Mouse (Mus musculus): ENCODE results near the gene Xylt1. TPM values are rescaled to one million over a fixed set of nuclear protein-coding genes. Genes with fewer than 3 reads are reported as not detected.

Gene Xylt1
- polyA plus RNA-seq, 1 experiment from 2014 or later, result 0.73 TPM

DNA sequence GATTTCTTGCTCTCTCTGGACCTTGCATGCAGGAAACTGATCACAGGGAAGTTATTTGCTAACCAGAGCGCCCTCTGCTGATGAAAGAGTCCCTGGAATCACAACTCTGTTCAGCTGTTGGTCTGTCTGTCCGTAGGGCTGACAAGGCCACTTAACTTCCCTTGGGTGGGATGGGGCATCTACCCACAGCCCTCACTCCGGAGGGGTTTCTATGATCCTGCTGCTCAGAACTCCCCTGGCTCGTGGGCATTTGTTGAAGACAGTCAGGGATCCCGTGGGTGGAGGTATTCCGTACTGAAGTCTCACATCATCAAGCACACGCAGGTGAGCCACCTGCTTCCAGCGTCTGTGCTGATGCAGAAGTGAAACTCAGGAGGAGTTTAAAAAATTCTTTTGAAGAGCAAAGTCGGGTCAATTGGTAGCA is 4.9 kb upstream of the Xylt1 start:
- Histone ChIP-seq H3K27ac (ENCODE audit: low read depth, low read length) (no peak overlapping the region), H3K9me3 (ENCODE audit: control insufficient read depth, low read length) (no peaks in the 10 kb centered on the region), H3K36me3 (ENCODE audit: control insufficient read depth, insufficient read depth, low read length) (no peaks in the 10 kb centered on the region), H3K9ac (ENCODE audit: low read depth, low read length) (no peak overlapping the region), H3K4me1 (replicated peaks; ENCODE audit: control insufficient read depth, insufficient read depth, low read length) (no peaks in the 10 kb centered on the region; the same call in 1 of the 2 replicates), H3K4me3 (ENCODE audit: low read depth, low read length) (no peak overlapping the region), H3K4me2 (no peak overlapping the region), H3K27me3 (replicated peaks; ENCODE audit: control insufficient read depth, insufficient read depth, low read length) (peaks cover 17% of the 10 kb centered on the region; the same call in 1 of the 2 replicates)
- WGBS, result 35% methylated on average over 9 of the region's 9 CpGs
- no peak for DNase-seq (ENCODE audit: low spot score)
- no peak for ATAC-seq (replicated peaks; ENCODE audit: low FRiP score)

DNA sequence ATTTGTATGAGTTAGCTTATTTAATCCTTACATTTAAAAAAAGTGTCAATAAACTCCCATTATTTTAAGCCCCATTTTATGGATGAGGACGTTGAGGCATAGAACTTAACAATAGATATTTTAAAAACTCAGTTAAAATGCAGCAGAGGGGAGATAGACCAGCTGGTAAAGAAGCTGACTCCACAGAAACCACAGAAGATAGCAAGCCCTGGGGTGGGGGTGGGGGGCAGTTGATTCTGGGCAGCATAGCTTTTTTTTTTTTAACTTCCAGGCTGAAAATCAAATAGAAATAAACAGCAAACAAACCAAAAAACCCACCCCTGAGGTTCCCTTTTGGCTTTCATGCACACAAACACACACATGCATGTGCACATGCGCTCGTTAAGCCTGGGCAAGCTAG is 3.6 kb upstream of the Xylt1 start:
- Histone ChIP-seq H3K36me3 (ENCODE audit: control insufficient read depth, insufficient read depth, low read length) (no peaks in the 10 kb centered on the region), H3K4me1 (replicated peaks; ENCODE audit: control insufficient read depth, insufficient read depth, low read length) (peaks cover 5% of the 10 kb centered on the region; the same call in 1 of the 2 replicates), H3K9me3 (ENCODE audit: control insufficient read depth, low read length) (no peaks in the 10 kb centered on the region), H3K4me2 (no peak overlapping the region), H3K9ac (ENCODE audit: low read depth, low read length) (no peak overlapping the region), H3K4me3 (ENCODE audit: low read depth, low read length) (no peak overlapping the region), H3K27me3 (replicated peaks; ENCODE audit: control insufficient read depth, insufficient read depth, low read length) (peaks cover 25% of the 10 kb centered on the region), H3K27ac (ENCODE audit: low read depth, low read length) (no peak overlapping the region)
- no peak for DNase-seq (ENCODE audit: low spot score)
- 46% methylated on average over 3 of the region's 3 CpGs for WGBS
- ATAC-seq (replicated peaks; ENCODE audit: low FRiP score), result no peak

DNA sequence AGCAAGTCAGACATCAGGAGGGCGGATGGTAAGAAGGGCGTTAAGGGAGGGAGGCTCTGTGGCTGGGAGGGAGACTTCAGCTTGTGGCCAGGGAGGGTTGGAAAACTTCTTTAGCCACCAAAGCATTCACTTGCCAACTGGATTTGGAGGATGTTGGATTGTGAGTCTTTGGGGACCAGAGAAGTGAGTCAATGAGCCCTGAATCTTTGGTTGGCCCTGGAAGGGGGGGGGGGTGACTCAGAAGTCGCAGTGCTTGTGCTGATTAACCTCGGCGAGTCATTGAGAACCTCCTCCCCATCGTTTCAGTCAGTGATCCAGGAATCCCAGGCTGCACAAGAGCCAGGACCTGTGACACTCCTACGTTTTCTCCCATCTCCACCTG is 752 bp upstream of the Xylt1 start:
- ATAC-seq (replicated peaks; ENCODE audit: low FRiP score), result no peak

DNA sequence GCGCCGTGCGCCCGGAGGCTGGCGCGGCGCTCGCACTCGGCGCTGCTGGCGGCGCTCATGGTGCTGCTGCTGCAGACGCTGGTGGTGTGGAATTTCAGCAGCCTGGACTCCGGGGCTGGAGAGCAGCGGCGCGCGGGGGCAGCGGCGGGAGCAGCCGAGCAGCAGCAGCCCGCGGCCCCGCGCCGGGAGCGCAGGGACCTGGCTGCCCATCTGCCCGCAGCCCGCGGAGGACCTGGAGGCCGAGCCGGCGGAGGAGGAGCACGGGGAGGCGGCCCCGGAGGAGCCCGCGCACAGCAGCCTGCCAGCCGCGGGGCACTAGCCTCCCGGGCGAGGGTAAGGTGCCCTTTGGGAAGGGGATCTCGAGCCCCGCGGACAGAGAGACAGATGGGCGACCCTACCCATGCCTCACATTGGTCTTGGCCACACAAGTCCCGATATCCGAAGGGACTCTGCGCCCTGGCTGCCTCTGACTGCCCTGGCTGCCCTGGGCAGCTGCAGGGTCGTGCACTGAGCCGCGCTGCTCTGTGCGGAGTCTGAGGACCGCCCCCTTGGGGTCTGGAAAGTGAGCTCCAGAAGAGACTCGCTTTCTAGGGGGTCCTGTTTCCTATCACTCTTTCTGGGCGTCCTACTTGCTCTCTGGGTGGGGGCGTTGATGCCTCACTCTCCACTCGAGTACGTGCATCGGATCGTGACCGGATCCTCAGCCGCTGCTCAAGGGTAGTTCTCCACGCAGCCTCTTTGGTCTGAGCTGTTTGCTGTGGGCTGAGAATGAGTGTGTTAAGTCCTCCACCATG is 606 bp downstream of the Xylt1 start:
- Histone ChIP-seq H3K27me3 (replicated peaks; ENCODE audit: control insufficient read depth, insufficient read depth, low read length) (peaks cover 29% of the 10 kb centered on the region), H3K4me1 (replicated peaks; ENCODE audit: control insufficient read depth, insufficient read depth, low read length) (peaks cover 11% of the 10 kb centered on the region; the same call in 1 of the 2 replicates), H3K27ac (ENCODE audit: low read depth, low read length) (peak overlapping the region; percentile 52), H3K4me3 (ENCODE audit: low read depth, low read length) (peak overlapping the region; percentile 78), H3K9me3 (ENCODE audit: control insufficient read depth, low read length) (no peaks in the 10 kb centered on the region), H3K4me2 (peak overlapping the region; percentile 95), H3K36me3 (ENCODE audit: control insufficient read depth, insufficient read depth, low read length) (no peaks in the 10 kb centered on the region), H3K9ac (ENCODE audit: low read depth, low read length) (peak overlapping the region; percentile 72)
- DNase-seq (ENCODE audit: low spot score) (peak; percentile 55), ATAC-seq (replicated peaks; ENCODE audit: low FRiP score) (peak; percentile 53)
- WGBS, result under 1% methylated on average over 55 of the region's 64 CpGs

More for the DNA sequence above, 752 bp upstream of the Xylt1 start:
- Histone ChIP-seq H3K27me3 (replicated peaks; ENCODE audit: control insufficient read depth, insufficient read depth, low read length) (peaks cover 29% of the 10 kb centered on the region), H3K4me3 (ENCODE audit: low read depth, low read length) (peak overlapping the region; percentile 78), H3K4me1 (replicated peaks; ENCODE audit: control insufficient read depth, insufficient read depth, low read length) (peaks cover 11% of the 10 kb centered on the region; the same call in 1 of the 2 replicates), H3K4me2 (peak overlapping the region; percentile 95), H3K27ac (ENCODE audit: low read depth, low read length) (no peak overlapping the region), H3K9ac (ENCODE audit: low read depth, low read length) (peak overlapping the region; percentile 72), H3K9me3 (ENCODE audit: control insufficient read depth, low read length) (no peaks in the 10 kb centered on the region), H3K36me3 (ENCODE audit: control insufficient read depth, insufficient read depth, low read length) (no peaks in the 10 kb centered on the region)
- WGBS, result 8% methylated on average over 7 of the region's 7 CpGs
- DNase-seq (ENCODE audit: low spot score), result no peak

DNA sequence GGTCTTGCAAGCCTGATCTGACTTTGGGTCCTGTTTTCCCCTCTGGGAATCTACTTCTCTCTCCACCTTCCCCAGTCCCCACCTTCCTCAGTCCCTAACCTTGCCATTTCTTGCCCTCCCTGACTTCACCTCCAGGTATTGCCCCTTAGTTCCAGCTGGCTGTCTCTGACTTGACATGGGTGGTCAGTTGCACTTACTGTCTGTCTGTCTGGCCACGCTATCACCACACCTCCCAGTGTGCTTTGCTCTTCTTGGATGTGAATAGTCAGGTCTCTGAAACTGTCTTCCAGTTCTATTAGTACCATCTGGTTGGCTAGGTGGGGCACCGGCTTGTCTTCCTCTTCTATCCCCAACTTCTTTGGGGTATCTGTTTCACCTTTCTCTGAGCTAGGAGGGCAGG is 1.2 kb downstream of the Xylt1 start:
- H3K9me3 ChIP-seq (ENCODE audit: control insufficient read depth, low read length), result no peaks in the 10 kb centered on the region
- peaks cover 29% of the 10 kb centered on the region for H3K27me3 ChIP-seq (replicated peaks; ENCODE audit: control insufficient read depth, insufficient read depth, low read length)
- H3K4me1 ChIP-seq (replicated peaks; ENCODE audit: control insufficient read depth, insufficient read depth, low read length), result peaks cover 11% of the 10 kb centered on the region; the same call in 1 of the 2 replicates

DNA sequence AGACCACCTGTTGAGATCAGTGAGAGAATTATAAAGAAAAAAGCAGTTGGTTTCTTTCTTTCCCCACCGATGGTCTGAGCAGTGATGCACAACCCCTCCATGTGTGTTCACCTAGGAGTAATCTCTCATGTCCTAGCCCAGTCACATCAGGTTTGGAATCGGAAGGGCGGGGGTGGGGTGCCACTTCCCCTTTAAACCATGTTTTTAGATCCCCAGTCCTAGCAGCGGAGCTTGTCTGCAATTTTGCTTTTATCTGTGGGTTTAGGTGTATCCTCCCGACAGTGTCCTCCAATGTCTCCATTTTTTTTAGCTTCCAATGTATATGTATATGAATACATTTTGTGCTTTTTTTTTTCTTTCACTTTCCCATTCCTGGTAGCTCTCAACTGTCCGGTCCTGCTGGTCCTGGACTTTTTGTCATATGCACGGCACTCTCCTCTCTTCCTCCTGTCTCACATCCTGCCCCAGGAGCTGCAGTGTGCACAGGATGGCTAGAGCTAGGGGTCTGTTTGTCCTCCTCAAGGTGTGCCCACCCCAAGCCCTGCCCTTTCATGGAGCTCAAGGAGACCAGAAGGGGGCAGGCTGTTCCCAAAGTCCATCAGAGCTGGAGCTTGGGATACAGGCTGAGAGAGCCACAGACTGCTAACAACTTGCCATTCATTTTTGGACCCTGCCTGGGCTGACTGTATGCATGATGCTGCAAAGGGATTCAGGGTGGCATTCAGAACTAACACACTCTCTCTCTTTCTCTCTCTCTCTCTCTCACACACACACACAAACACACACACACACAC is 2.6 kb downstream of the Xylt1 start:
- Histone ChIP-seq H3K4me3 (ENCODE audit: low read depth, low read length) (peak overlapping the region; percentile 78), H3K27me3 (replicated peaks; ENCODE audit: control insufficient read depth, insufficient read depth, low read length) (peaks cover 29% of the 10 kb centered on the region), H3K4me1 (replicated peaks; ENCODE audit: control insufficient read depth, insufficient read depth, low read length) (peaks cover 11% of the 10 kb centered on the region; the same call in 1 of the 2 replicates), H3K9ac (ENCODE audit: low read depth, low read length) (no peak overlapping the region), H3K36me3 (ENCODE audit: control insufficient read depth, insufficient read depth, low read length) (no peaks in the 10 kb centered on the region), H3K4me2 (peak overlapping the region; percentile 95), H3K27ac (ENCODE audit: low read depth, low read length) (no peak overlapping the region), H3K9me3 (ENCODE audit: control insufficient read depth, low read length) (no peaks in the 10 kb centered on the region)
- no peak for DNase-seq (ENCODE audit: low spot score)
- WGBS, result 38% methylated on average over 7 of the region's 7 CpGs
- no peak for ATAC-seq (replicated peaks; ENCODE audit: low FRiP score)

More for the DNA sequence above, 1.2 kb downstream of the Xylt1 start:
- Histone ChIP-seq H3K27ac (ENCODE audit: low read depth, low read length) (no peak overlapping the region), H3K36me3 (ENCODE audit: control insufficient read depth, insufficient read depth, low read length) (no peaks in the 10 kb centered on the region), H3K4me3 (ENCODE audit: low read depth, low read length) (peak overlapping the region; percentile 78), H3K4me2 (peak overlapping the region; percentile 95), H3K9ac (ENCODE audit: low read depth, low read length) (no peak overlapping the region; the same call in 1 of the 2 replicates)
- WGBS, result 29% methylated on average over 2 of the region's 2 CpGs
- no peak for DNase-seq (ENCODE audit: low spot score)
- ATAC-seq (replicated peaks; ENCODE audit: low FRiP score), result no peak

DNA sequence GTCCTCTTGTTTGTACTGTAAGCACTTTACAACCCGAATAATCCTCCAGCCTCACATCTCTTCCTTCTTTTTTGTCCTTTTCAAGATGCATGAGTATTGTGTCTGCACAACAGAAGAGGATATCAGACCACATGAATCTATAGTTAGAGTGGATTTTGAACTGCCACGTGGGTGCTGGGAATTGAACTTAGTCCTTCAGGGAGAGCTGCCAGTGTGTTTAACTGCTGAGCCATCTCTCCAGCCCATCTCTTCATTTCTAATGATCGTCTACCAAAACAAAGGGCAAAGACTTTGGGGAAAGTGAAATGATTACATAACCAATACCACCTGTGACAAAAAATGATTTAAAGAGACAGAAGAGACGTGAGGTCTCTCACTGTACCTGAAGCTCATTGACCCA is 5.6 kb downstream of the Xylt1 start:
- no peak overlapping the region for H3K9ac ChIP-seq (ENCODE audit: low read depth, low read length)
- H3K27ac ChIP-seq (ENCODE audit: low read depth, low read length), result no peak overlapping the region
- no peak for DNase-seq (ENCODE audit: low spot score)
- H3K9me3 ChIP-seq (ENCODE audit: control insufficient read depth, low read length), result no peaks in the 10 kb centered on the region
- 83% methylated on average over 4 of the region's 4 CpGs for WGBS
- H3K4me3 ChIP-seq (ENCODE audit: low read depth, low read length), result no peak overlapping the region
- peaks cover 8% of the 10 kb centered on the region for H3K27me3 ChIP-seq (replicated peaks; ENCODE audit: control insufficient read depth, insufficient read depth, low read length)
- no peak overlapping the region for H3K4me2 ChIP-seq
- H3K36me3 ChIP-seq (ENCODE audit: control insufficient read depth, insufficient read depth, low read length), result no peaks in the 10 kb centered on the region
- peaks cover 18% of the 10 kb centered on the region for H3K4me1 ChIP-seq (replicated peaks; ENCODE audit: control insufficient read depth, insufficient read depth, low read length)
- no peak for ATAC-seq (replicated peaks; ENCODE audit: low FRiP score)

DNA sequence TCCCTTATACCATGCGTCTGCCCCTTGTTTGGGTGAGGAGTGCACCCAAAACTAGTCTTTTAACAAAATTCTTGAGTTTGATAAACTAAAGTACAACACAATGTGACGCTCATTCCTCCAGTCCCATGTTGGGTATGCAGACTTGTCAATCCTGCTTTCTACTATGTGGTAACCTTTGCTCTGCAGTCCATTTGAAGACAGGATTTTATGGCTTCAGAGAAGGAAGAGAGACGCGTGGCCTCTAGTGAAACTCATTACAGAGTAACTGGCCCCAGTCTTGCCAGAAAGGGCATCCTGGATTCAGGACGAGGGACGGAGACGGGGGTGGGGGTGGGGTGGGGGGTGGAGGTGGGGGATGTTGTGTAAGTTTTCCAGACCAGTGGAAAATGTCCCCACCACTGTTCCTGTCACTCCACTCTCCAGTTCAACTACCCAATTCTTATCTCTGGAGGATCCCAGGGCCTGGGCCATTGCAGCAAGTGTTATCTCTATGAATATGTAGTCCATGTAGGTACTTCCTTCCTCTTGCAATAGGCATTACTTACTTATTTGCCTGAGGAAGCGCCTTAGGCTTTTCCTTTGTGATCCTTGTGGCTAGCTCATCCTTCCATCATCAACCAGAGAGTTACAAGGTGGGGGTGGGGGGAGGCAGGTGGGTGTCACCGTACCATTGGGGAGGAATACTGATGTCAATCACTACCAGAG is 7.7 kb downstream of the Xylt1 start:
- Histone ChIP-seq H3K36me3 (ENCODE audit: control insufficient read depth, insufficient read depth, low read length) (no peaks in the 10 kb centered on the region), H3K9me3 (ENCODE audit: control insufficient read depth, low read length) (no peaks in the 10 kb centered on the region), H3K27ac (ENCODE audit: low read depth, low read length) (no peak overlapping the region), H3K9ac (ENCODE audit: low read depth, low read length) (no peak overlapping the region), H3K27me3 (replicated peaks; ENCODE audit: control insufficient read depth, insufficient read depth, low read length) (no peaks in the 10 kb centered on the region), H3K4me2 (peak overlapping the region; percentile 5), H3K4me1 (replicated peaks; ENCODE audit: control insufficient read depth, insufficient read depth, low read length) (peaks cover 10% of the 10 kb centered on the region), H3K4me3 (ENCODE audit: low read depth, low read length) (no peak overlapping the region)
- ATAC-seq (replicated peaks; ENCODE audit: low FRiP score) (no peak), DNase-seq (ENCODE audit: low spot score) (no peak)
- 63% methylated on average over 9 of the region's 9 CpGs for WGBS

All from liver, embryonic 11.5 days (tissue).